Mouse (Mus musculus) kidney, adult 2 months (tissue): Measurements from ENCODE around the gene Pik3cg.

Experiments
- CTCF ChIP-seq: fragments of 200-500 bp; conservative IDR thresholded peaks from 2 replicates; pipeline ENCODE4 v1.5.1; 2011; ENCODE audit warnings: low read depth, mild to moderate bottlenecking, control low read depth, low read length, moderate library complexity, mixed read lengths; ENCODE audit not compliant: insufficient read depth, insufficient read length
- POLR2A ChIP-seq: fragments of 200-500 bp; IDR thresholded peaks from one replicate; pipeline ENCODE4 v1.6.1; 2011; ENCODE audit warnings: low read depth, low read length, control low read depth

DNA sequence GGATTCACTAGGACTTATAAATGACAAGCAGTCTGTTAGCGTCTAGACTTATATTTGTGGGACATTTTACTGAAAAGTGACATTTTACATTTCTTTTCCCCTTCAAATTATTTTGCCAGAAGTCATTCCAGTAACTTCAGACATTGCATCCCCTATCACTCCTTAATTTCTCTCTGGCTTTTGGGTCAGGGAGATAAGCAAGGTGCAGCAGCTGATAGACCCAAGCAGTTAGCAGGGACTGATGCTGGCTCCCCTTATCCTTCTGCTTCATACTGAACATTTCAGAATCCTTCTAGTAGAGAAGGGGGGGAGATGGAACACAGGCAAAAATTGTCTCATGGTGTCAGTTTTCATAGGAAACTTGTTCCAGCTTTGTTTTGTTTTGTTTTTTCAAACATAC, 22.9 kb upstream of the Pik3cg start:
- no peak for TF ChIP-seq CTCF
- no peak for TF ChIP-seq POLR2A
